Mouse (Mus musculus): Measurements from ENCODE around the gene Polr2e. TPM values are rescaled to one million over a fixed set of nuclear protein-coding genes. Genes with fewer than 3 reads are reported as not detected.

Polr2e gene
- 217 and 273 TPM in 2 replicates for polyA plus RNA-seq (2012)

GRCm38 (mm10) chr10:80039559-80039979 is at the start of gene Polr2e:
Polr2e (minus strand) TSS chr10:80039795.

GRCm38 (mm10) chr10:80047041-80047565 is 7.5 kb upstream of the Polr2e start, which contains the start of gene Gpx4:
Gpx4 (plus strand) TSS chr10:80047166.

GRCm38 (mm10) chr10:80016511-80016910 is 23.1 kb downstream of the Polr2e start, which contains the start of gene Arhgap45:
Arhgap45 (plus strand) TSS chr10:80016653.

GRCm38 (mm10) chr10:79996272-79997033 is 43.1 kb downstream of the Polr2e start, which contains the start of gene Abca7:
Abca7 (plus strand) TSS chr10:79996494.

GRCm38 (mm10) chr10:79988506-79989271 is 50.9 kb downstream of the Polr2e start, which contains the start of gene Cnn2:
Cnn2 (plus strand) TSS chr10:79988584.

Other genes starting within 250 kb of the Polr2e start
- gene Prss57, start 248.8 kb downstream of the Polr2e start, polyA plus RNA-seq (2012), result 34.9 and 51.7 TPM in 2 replicates
- gene Palm, start 246.2 kb downstream of the Polr2e start, polyA plus RNA-seq (2012), result 290 and 348 TPM in 2 replicates
- 0.04 and 0.30 TPM in 2 replicates for gene Misp, start 218.8 kb downstream of the Polr2e start, polyA plus RNA-seq (2012)
- gene Ptbp1, start 185.4 kb downstream of the Polr2e start, polyA plus RNA-seq (2012), result 1,442 and 1,522 TPM in 2 replicates
- gene Prtn3, start 165.3 kb downstream of the Polr2e start, polyA plus RNA-seq (2012), result 5,178 and 10,445 TPM in 2 replicates
- gene Plppr3, start 165.2 kb downstream of the Polr2e start, polyA plus RNA-seq (2012), result 288 and 339 TPM in 2 replicates
- 4,000 and 7,851 TPM in 2 replicates for gene Elane, start 153.5 kb downstream of the Polr2e start, polyA plus RNA-seq (2012)
- gene Cfd, start 148.9 kb downstream of the Polr2e start, polyA plus RNA-seq (2012), result 0.94 and 1.3 TPM in 2 replicates
- 69.1 and 76.6 TPM in 2 replicates for gene Med16, start 130.9 kb downstream of the Polr2e start, polyA plus RNA-seq (2012)
- 2.1 TPM in 1 of 2 replicates, not detected in the other for gene Gm26602, start 128.9 kb downstream of the Polr2e start, polyA plus RNA-seq (2012)
- 0.41 and 0.64 TPM in 2 replicates for gene Kiss1r, start 122.8 kb downstream of the Polr2e start, polyA plus RNA-seq (2012)
- 230 and 265 TPM in 2 replicates for gene R3hdm4, start 118.6 kb downstream of the Polr2e start, polyA plus RNA-seq (2012)
- gene Arid3a, start 112.8 kb downstream of the Polr2e start, polyA plus RNA-seq (2012), result 94.7 and 145 TPM in 2 replicates
- gene Wdr18, start 79.6 kb downstream of the Polr2e start, polyA plus RNA-seq (2012), result 54.4 and 61.7 TPM in 2 replicates
- 0.09 and 0.12 TPM in 2 replicates for gene Grin3b, start 69.1 kb downstream of the Polr2e start, polyA plus RNA-seq (2012)
- gene Tmem259, start 55.5 kb downstream of the Polr2e start, polyA plus RNA-seq (2012), result 378 and 414 TPM in 2 replicates
- 245 and 295 TPM in 2 replicates for gene Cnn2, start 51.2 kb downstream of the Polr2e start, polyA plus RNA-seq (2012)
- gene Abca7, start 43.3 kb downstream of the Polr2e start, polyA plus RNA-seq (2012), result 54.4 and 60.8 TPM in 2 replicates
- gene Arhgap45, start 23.1 kb downstream of the Polr2e start, polyA plus RNA-seq (2012), result 397 and 427 TPM in 2 replicates
- 1,103 and 1,136 TPM in 2 replicates for gene Gpx4, start 7.4 kb upstream of the Polr2e start, polyA plus RNA-seq (2012)
- 77.6 and 78.0 TPM in 2 replicates for gene Sbno2, start 65.8 kb upstream of the Polr2e start, polyA plus RNA-seq (2012)
- gene Stk11, start 76.0 kb upstream of the Polr2e start, polyA plus RNA-seq (2012), result 176 and 185 TPM in 2 replicates
- gene Atp5d, start 98.8 kb upstream of the Polr2e start, polyA plus RNA-seq (2012), result 1,245 and 1,266 TPM in 2 replicates
- 32.3 and 53.4 TPM in 2 replicates for gene Cbarp, start 101.0 kb upstream of the Polr2e start, polyA plus RNA-seq (2012)
- 312 and 336 TPM in 2 replicates for gene Midn, start 108.5 kb upstream of the Polr2e start, polyA plus RNA-seq (2012)
- 43.7 and 63.7 TPM in 2 replicates for gene Cirbp, start 126.2 kb upstream of the Polr2e start, polyA plus RNA-seq (2012)
- gene 1600002K03Rik, start 133.1 kb upstream of the Polr2e start, polyA plus RNA-seq (2012), result 9.2 and 11.3 TPM in 2 replicates
- gene Efna2, start 139.7 kb upstream of the Polr2e start, polyA plus RNA-seq (2012), result 1.1 and 2.4 TPM in 2 replicates
- gene Mum1, start 186.6 kb upstream of the Polr2e start, polyA plus RNA-seq (2012), result 29.1 and 31.3 TPM in 2 replicates
- 178 and 185 TPM in 2 replicates for gene Ndufs7, start 209.3 kb upstream of the Polr2e start, polyA plus RNA-seq (2012)
- 5.0 and 5.2 TPM in 2 replicates for gene Gamt, start 221.2 kb upstream of the Polr2e start, polyA plus RNA-seq (2012)
- gene Dazap1, start 221.7 kb upstream of the Polr2e start, polyA plus RNA-seq (2012), result 594 and 636 TPM in 2 replicates

Measured in megakaryocyte-erythroid progenitor cell, adult 5 weeks (primary cell).